Comparison of ENCODE assay signal across 9 mouse cellular contexts in the genomic region with DNA sequence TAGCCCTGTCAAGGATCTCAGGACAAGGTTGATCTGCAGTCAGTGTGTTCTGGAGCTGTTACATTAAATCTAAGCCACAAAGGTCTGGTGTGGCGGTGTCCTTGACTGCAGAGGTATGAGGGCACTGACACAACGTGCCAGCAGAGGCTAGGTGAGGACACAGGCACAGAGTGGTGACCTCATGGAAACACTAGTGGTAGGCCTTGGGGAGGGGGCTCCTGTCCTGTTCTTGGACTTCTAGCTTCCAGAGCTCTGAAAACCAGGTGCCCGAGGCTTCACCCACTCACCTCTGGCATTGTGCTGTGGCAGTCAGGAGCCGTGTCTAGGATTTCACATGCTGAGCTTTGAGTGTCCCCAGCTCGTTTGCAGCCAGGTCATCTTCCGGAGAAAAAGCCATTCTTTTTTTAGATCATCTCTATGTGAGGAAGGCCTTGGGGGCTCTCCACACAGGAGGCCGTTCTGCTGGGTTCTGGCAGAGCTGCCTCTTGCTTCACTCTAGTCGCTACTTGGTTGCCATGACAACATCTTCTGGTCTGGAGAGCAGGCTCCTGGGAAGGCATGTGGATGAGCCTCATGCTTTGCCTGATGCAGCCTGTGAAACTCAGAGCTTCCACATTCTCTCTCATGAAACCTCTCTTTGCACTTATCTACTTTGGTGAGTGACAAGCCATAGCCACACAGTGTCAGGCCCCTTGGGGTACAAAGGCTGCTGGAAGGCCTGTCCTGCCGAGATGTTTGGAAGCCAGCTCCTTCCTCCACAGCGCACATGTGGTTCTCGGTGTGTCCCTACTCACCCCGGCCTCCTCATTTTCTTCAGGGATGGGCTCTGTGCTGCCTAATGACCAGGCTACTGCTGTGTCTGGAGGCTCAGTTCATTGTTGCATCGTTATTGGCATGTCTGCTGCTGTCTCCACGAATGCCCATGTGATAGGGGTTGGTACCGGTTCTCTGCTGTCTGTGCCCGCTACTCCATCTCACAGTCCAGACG. TPM values are rescaled to one million over a fixed set of nuclear protein-coding genes. Genes with fewer than 3 reads are reported as not detected.
DNase-seq lines count a peak whose midpoint lies in the region; ATAC-seq lines count a peak whose summit lies in the region.
"Had no signal": no experiment of that assay in that cellular context is flagged by ENCODE, and none has a peak within 500 bp of the region (broad histone marks: within the 10 kb centered on the region; RNA-seq: fewer than 3 reads in every experiment).

No protein-coding gene starts in this region.

- H3K4me3 ChIP-seq in heart, embryonic 14.5 days (ENCODE audit: control insufficient read depth in 1 of 2, insufficient read depth in 1 of 2, low read depth in 1 of 2, low read length in 2 of 2) = no peak overlapping the region
- no peak overlapping the region for H3K4me3 ChIP-seq in midbrain, embryonic 13.5 days (replicated peaks)
- H3K4me3 ChIP-seq: limb, embryonic 15.5 days had no signal

- H3K27ac ChIP-seq in heart, embryonic 14.5 days (replicated peaks in 1 of 2; ENCODE audit: control insufficient read depth in 1 of 2, insufficient read depth in 1 of 2, low read depth in 2 of 2, low read length in 2 of 2) = peak overlapping the region; percentile 4 to 24; a peak in 1 of 4 replicates
- H3K27ac ChIP-seq in midbrain, embryonic 13.5 days = peak overlapping the region; percentile 61
- H3K27ac ChIP-seq: limb, embryonic 15.5 days had no signal

- no peaks in the 10 kb centered on the region for H3K36me3 ChIP-seq in heart, embryonic 14.5 days (ENCODE audit: control insufficient read depth, insufficient read depth, low read length)
- peaks cover 5% of the 10 kb centered on the region; the same call in 1 of the 2 replicates for H3K36me3 ChIP-seq in midbrain, embryonic 13.5 days
- H3K36me3 ChIP-seq: limb, embryonic 15.5 days had no signal

- no peaks in the 10 kb centered on the region for H3K27me3 ChIP-seq in heart, embryonic 14.5 days (ENCODE audit: control insufficient read depth, insufficient read depth, low read length)
- no peaks in the 10 kb centered on the region for H3K27me3 ChIP-seq in midbrain, embryonic 13.5 days
- H3K27me3 ChIP-seq: limb, embryonic 15.5 days had no signal

- no peak overlapping the region for H3K9ac ChIP-seq in heart, embryonic 14.5 days (ENCODE audit: low read length)
- no peak overlapping the region for H3K9ac ChIP-seq in midbrain, embryonic 13.5 days (replicated peaks)
- H3K9ac ChIP-seq: limb, embryonic 15.5 days had no signal

- no peak for DNase-seq in frontal cortex, postnatal 14 days (ENCODE audit: low spot score in 2 of 2)
- DNase-seq in brain, adult 2 months (ENCODE audit: low read depth, low spot score) = peak; percentile 93
- no peak for DNase-seq in ovary, adult 18-20 months (ENCODE audit: low spot score)
- DNase-seq in ovary, postnatal 36 days (ENCODE audit: low spot score) = no peak

- no peaks in the 10 kb centered on the region for H3K9me3 ChIP-seq in heart, embryonic 14.5 days (ENCODE audit: control insufficient read depth, low read length)
- no peaks in the 10 kb centered on the region for H3K9me3 ChIP-seq in midbrain, embryonic 13.5 days
- H3K9me3 ChIP-seq: limb, embryonic 15.5 days had no signal

- ATAC-seq in frontal cortex, adult (ENCODE audit: low TSS enrichment) = peak; percentile 83
- ATAC-seq in heart, embryonic 14.5 days (ENCODE audit: insufficient number of reproducible peaks, insufficient read depth, low FRiP score, low read depth) = no peak
- peak; percentile 85 for ATAC-seq in midbrain, embryonic 13.5 days
- no peak for ATAC-seq in granulocyte monocyte progenitor cell, adult 5-6 weeks (replicated peaks; ENCODE audit: poor library complexity, severe bottlenecking)

- H3K4me1 ChIP-seq in heart, embryonic 14.5 days (ENCODE audit: control insufficient read depth in 2 of 2, insufficient read depth in 2 of 2, low read length in 2 of 2) = peaks cover 15 to 19% of the 10 kb centered on the region in 2 experiments
- H3K4me1 ChIP-seq in midbrain, embryonic 13.5 days (replicated peaks) = peaks cover 17% of the 10 kb centered on the region

- 40% methylated on average over 17 of the region's 17 CpGs for whole genome bisulfite sequencing in heart, embryonic 14.5 days
- WGBS in midbrain, embryonic 13.5 days = 55% methylated on average over 17 of the region's 17 CpGs

- no peak overlapping the region for H3K4me2 ChIP-seq in heart, embryonic 14.5 days (ENCODE audit: low read length)
- H3K4me2 ChIP-seq in midbrain, embryonic 13.5 days (replicated peaks) = no peak overlapping the region
- H3K4me2 ChIP-seq: limb, embryonic 15.5 days had no signal

RNA-seq across cellular contexts. Expression of gene Wfs1, which starts 53.2 kb away (rescaled TPM):
- polyA plus RNA-seq in heart, embryonic 14.5 days (2014; fragmentation: Nextera tagmentation; extraction: Ambion mirVana) = 20.1 and 21.2 TPM in 2 replicates
- polyA plus RNA-seq in midbrain, embryonic 13.5 days (2015; fragmentation: Nextera tagmentation; extraction: Ambion mirVana) = 6.3 and 6.5 TPM in 2 replicates
- total RNA-seq in granulocyte monocyte progenitor cell, adult 5-6 weeks (2014; fragmentation: Nextera tagmentation) = 6.1 and 6.6 TPM in 2 replicates
- 2.7 and 4.6 TPM in 2 replicates for total RNA-seq in granulocyte monocyte progenitor cell, adult 5-6 weeks (2017)

Comparison
In these comparisons a context has a peak if more than half of its experiments do, and no peak if none do; other contexts are left out.
1. ATAC-seq: peak in frontal cortex, adult (single experiment) and midbrain, embryonic 13.5 days (single experiment); none in heart, embryonic 14.5 days (single experiment) and granulocyte monocyte progenitor cell, adult 5-6 weeks (single experiment).